Mouse (Mus musculus): ENCODE data around the gene Tdpoz2. TPM values are rescaled to one million over a fixed set of nuclear protein-coding genes. Genes with fewer than 3 reads are reported as not detected.
"Not testable (repeated sequence)": the region's sequence is repeated elsewhere in the genome, so short reads cannot be mapped to it uniquely, and the experiment has no call there.

Gene Tdpoz2
- not detected in 2 replicates for total RNA-seq (2017)

DNA sequence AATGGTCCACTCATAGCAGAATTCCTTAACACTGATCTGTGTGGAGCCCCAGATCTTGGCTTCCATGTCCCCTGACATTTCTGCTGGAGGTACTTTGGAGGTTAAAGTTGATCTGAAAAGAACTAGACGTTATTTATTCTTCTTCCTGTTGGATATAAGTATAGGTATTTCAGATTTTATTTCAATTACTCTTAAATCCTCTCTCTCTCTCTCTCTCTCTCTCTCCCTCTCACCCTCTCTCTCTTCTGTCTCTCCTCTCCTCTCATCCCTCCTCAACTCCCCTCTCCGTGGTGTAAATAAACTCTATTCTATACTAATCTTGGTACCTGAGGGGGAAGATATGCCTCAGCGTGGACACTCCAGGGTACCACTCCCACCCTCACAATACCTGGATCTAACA, at the start of gene Tdpoz2:
TSS of gene Tdpoz2 (minus strand) at position 101 of the 400 bp plus-strand sequence.
- no peak for ATAC-seq (replicated peaks; ENCODE audit: low read depth, poor library complexity, severe bottlenecking)

DNA sequence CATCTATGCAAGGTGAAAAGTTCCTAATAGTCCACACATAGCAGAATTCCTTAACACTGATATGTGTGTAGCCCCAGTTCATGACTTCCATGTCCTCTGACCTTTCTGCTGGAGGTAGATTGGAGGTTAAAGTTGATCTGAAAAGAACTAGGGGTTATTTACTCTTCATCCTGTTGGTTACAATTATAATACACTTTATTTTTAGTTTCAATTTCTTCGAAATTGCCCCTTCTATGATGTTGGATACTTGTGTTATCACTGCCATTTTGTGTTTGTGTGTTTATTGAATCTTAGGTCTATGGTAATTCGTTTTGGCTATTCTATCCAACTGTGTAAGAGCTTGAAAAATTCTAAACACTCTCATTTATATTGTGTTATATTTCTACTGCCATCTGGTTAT, 40.5 kb upstream of the Tdpoz2 start, which contains the start of gene Gm37596:
TSS of gene Gm37596 (minus strand) at position 101 of the 400 bp plus-strand sequence.
- not testable (repeated sequence) for ATAC-seq (replicated peaks; ENCODE audit: low read depth, poor library complexity, severe bottlenecking)

DNA sequence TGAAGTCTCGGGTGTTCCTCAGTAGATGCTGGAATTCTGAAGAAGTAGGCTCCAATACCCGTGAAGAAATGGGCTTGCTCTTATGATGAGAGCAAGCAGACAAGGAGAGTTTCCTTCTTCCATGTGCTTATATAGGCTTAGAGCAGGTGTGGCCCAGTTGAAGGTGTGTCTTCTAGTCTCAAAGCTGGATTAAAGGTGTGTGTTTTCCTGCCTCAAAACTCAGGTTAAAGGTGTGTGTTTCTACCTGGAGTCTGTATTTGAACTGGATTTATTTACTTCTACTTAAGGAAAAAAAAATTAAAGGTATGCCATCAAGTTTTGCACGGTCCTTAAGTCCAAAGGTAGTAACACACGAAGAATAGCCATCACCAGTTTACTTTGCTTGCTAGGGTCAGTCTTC, 23.7 kb upstream of the Tdpoz2 start, which contains the start of gene Tdpoz1:
TSS of gene Tdpoz1 (minus strand) at position 101 of the 400 bp plus-strand sequence.
- not testable (repeated sequence) for ATAC-seq (replicated peaks; ENCODE audit: low read depth, poor library complexity, severe bottlenecking)

DNA sequence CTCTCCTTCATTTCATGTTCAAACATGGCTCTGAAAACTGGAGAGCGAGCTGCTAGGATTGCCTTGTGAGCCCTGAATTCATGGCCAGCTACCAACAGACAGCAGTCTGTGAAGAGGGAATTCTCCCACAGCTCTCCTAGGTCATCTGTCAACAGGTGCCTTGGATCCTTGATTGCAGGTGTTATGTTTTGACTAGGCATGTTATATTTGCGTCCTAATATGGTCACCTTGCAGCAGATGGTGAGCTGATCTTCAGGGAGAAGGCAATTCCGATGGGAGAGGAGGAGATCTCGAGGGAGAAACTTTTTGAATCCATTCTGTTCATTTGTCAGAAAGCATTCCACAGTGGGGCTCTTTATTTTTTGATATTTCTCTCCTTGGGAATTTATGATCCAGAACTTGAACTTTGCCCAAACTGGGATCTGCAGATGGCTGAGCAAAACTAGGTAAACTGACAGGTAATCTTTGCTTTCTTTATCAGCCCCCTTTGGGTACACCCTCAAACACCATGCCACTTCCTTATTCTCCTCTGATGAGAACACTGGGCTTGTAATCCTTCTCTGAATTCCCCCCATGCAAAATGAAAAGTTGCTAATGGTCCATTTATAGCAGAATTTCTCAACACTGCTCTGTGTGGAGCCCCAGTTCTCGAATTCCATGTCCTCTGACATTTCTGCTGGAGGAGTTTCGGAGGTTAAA, 18.5 kb upstream of the Tdpoz2 start:
- ATAC-seq (replicated peaks; ENCODE audit: low read depth, poor library complexity, severe bottlenecking) = not testable (repeated sequence)

DNA sequence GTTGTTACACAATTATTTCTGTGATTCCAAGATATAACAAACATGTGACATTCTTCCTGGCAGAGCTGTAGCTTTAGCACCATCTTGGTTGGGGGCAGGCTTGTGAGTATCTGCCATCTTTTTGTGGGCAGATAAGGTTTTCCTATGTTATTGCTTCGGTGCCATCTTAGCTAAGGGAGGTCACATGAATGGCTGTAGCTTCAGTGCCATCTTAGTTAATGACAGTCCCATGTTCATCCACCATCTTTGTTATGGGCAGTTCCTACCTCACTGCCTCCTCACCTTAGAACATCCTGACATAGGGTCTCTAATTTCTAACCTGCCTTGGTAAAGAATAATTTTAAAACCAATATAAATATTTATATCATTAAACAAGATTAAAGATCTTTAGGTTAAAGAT, 1.8 kb upstream of the Tdpoz2 start:
- no peak for ATAC-seq (replicated peaks; ENCODE audit: low read depth, poor library complexity, severe bottlenecking)

DNA sequence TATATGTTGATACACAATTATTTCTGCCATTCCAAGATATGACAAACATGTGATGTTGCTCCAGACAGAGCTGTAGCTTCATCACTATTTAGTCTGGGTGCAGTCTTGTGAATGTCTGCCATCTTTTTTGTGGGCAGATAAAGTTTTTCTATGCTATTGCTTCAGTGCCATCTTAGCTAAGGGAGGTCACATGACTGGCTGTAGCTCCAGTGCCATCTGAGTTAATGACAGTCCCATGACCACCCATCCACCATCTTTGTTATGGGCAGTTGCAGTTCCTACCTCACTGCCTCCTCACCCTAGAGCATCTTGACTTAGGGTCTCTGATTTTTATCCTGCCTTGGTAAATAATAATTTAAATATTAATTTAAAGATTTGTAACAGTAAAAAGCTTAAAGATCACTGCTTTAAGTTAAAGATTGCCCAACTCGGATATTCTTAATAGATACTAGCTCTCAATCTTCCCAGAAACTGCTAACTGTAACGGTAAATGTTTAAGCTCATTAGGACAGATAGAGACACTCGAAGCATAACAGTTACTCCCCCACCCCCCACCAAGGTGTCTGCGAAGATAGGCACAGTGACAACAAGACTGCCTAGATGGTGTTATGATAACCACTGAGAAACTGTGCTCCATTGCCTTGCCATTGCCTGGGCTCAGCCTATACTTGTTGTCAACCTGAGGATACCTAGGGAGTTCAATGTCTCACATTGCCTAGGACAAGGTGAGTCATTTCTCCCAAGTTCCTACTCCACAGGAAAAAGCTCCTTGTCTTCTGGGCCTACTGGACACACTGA, 21.4 kb downstream of the Tdpoz2 start:
- ATAC-seq (replicated peaks; ENCODE audit: low read depth, poor library complexity, severe bottlenecking) = not testable (repeated sequence)

DNA sequence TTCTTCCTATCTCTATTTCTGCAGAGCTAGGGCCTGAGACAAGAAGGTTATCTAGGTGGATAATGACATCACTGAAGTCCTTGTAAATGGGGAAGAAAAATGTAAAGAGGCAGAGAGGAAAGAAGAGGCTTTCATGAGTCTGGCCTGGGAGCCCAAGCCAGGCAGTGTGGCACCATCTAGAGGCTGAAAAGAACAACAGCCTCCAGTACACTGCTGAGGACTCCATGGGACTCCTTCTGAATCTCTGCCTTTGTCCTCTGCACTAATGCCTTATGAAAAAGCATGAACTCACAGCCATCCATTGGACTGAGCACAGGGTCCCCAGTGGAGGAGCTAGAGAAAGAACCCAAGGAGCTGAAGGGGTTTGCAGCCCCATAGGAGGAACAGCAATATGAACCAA, 43.5 kb downstream of the Tdpoz2 start:
- peak; percentile 92 for ATAC-seq (replicated peaks; ENCODE audit: low read depth, poor library complexity, severe bottlenecking)

DNA sequence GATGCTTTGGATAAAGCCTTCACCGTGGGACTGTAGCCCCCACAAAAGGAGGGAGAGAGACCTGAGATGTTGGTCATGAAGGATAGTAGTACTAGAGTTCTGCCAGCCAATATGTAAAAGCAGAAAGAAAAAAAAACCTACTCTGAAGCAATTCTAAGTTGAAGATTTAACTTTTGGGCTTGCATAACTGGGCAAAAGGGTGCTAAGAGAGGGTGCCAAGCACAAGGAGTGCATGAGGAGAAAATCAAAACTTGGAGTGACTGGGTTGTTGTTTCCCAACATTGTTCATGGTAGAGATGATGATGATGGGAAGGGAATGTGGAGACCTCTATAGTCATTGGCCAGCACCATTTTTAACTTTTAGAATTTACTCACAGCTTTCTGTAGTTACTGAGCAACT, 50.6 kb downstream of the Tdpoz2 start:
- ATAC-seq (replicated peaks; ENCODE audit: low read depth, poor library complexity, severe bottlenecking) = no peak

Other genes starting within 250 kb of the Tdpoz2 start
- gene Tchh, start 210.4 kb downstream of the Tdpoz2 start, total RNA-seq (2017) = 0.19 TPM in 1 of 2 replicates, not detected in the other
- not detected in 2 replicates for gene Tchhl1, start 183.9 kb downstream of the Tdpoz2 start, total RNA-seq (2017)
- 45.4 and 46.0 TPM in 2 replicates for gene S100a11, start 132.2 kb downstream of the Tdpoz2 start, total RNA-seq (2017)
- 282 and 405 TPM in 2 replicates for gene S100a10, start 97.6 kb downstream of the Tdpoz2 start, total RNA-seq (2017)
- gene Tdpoz1, start 23.6 kb upstream of the Tdpoz2 start, total RNA-seq (2017) = not detected in 2 replicates
- not detected in 2 replicates for gene Gm37596, start 40.4 kb upstream of the Tdpoz2 start, total RNA-seq (2017)
- not detected in 2 replicates for gene Gm5773, start 120.3 kb upstream of the Tdpoz2 start, total RNA-seq (2017)
- not detected in 2 replicates for gene Tdpoz4, start 143.7 kb upstream of the Tdpoz2 start, total RNA-seq (2017)
- gene Tdpoz3, start 173.3 kb upstream of the Tdpoz2 start, total RNA-seq (2017) = not detected in 2 replicates